Mouse (Mus musculus) cerebellum, adult (tissue): ENCODE measurements around the gene Cox17.

Experiments
- ATAC-seq: cut with Nextera tagmentation; 2 replicates; pipeline ENCODE4 v1.9.2; 2017; ENCODE audit warnings: mild to moderate bottlenecking, moderate library complexity, mixed read lengths; ENCODE audit not compliant: insufficient number of reproducible peaks, low FRiP score, low TSS enrichment

Cox17 gene

DNA sequence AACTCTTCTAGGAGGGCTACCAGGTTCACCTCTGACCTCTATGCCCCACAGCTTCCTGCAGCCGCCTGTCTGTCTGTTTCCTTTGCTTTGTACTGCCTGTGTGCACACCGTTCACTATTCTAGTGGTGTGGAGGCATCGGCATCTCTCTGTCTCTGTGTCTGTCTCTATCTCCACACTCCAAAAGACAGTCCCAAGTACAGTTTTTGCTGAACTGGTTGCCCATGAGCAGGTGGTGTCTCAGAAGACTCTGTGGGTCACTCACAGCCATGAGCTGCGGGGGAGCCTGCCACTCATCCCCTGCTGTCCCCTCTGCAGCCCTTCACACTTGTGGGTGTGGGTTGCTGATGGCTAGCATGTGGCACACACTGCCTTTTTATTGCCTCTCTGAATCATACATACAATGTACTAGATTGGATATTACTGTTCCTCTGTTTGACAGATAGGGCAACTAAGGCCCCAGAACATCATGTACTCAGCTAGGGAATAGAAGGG, 23.2 kb downstream of the Cox17 start:
- ATAC-seq = no peak

GRCm38 (mm10) chr16:38370633-38371374, 24.0 kb downstream of the Cox17 start:
- ATAC-seq = no peak

DNA sequence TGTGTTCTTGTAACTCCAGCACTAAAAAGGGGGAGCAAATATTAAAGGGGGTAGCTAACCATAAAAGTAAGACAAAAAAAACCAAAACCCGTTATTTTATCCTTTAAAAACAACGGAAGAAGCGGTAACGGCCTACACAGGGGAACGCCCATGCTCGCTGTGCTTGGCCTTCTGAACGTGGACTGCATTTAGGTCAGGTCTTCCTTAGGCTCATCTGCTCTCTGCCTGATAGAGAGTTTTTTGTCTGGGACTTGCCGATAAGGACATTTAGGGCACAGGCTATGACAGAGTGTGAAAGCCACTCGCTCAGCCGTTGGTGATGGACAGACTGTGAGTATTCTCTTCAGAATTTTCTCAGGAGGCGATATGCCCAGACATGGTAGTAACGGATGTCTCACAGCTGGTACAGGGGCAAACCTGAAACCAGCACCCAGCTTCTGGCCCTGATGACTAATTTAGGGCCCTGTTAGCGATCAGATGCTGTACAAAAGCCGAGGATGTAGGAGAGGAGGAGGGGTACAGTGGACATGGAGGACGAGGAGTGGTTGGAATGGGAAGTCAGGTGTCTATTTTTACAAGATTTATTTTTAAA, 25.0 kb downstream of the Cox17 start:
- no peak for ATAC-seq

- no peak for ATAC-seq
These were observed 26.1 kb downstream of the Cox17 start for GRCm38 (mm10) chr16:38372876-38373275.

DNA sequence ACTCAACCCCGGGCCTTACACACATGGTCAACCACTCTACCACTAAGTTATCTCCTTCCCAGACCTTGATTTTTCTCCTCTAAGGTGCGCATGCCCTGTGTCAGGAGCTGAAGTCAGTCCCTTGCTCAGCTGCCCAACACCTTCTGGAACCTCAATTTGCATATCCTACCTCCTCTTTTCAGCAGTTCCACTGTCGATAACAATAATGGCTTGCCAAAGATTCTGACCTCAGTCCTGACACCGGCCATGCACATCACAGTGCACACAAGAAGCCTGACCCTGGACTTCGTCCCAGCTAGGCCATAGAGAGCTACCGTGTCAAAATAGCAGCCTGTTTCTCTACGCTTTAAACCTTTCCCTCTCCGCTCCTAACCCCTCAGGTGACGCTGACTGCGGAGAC, 26.6 kb downstream of the Cox17 start:
- ATAC-seq = no peak

- ATAC-seq = no peak
These were observed 27.1 kb downstream of the Cox17 start for GRCm38 (mm10) chr16:38373941-38374340.

DNA sequence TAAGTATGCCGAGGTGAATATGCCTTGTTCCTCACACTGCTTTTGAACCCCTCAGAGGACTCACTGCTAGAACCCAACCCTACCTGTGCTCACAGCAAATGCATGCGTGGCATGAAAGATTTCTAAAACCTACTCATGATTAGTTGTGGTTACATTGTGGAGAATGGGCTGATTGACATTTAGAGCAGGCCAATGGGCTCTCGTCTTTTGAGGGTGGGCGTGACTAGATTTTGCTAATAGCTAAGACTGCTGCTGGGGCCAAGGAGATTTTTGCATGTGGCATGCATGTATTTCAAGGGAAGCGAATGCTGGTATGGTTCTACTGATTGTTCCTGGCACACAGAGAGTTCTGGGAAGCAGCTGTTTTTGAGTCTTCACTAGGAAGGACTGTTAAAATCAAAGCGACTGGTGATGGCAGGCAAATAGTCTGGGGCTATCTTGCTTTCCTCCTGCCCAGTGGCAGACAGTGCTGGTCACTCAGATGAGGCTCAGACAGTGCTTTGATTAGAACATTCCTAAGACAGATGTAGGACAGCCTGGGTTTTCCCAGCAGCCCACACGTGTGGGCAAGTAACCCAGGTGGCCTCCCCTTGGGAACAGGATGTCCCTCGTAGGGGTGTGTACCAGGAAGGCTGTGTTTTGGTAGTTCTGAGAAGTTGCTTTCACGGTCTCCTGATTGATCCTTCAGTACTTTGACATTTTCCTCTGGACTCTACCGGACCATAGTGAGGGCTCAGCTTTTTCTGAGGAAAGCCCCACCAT, 27.8 kb downstream of the Cox17 start:
- no peak for ATAC-seq

DNA sequence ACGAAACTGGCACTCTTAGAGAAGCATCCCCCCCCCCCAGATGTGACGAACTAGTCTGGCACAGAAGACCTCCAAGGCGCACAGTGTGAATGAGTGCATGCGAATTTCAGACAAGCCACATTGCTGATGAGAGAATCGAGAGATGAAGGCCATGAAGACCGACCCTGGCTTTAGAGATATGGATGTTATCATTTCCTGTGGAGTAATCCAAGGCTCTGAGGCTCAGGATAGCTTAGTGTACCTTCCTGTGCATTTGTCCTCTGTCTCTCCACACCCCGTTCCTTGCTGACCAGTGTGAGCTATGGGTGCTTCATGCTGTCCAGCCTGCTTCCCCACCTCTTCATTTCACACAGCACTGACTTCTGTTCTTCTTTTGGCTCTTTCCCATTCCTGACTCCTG, 28.4 kb downstream of the Cox17 start:
- ATAC-seq = no peak

- ATAC-seq = peak; percentile 89
These were observed 29.5 kb downstream of the Cox17 start for GRCm38 (mm10) chr16:38376163-38376840.

DNA sequence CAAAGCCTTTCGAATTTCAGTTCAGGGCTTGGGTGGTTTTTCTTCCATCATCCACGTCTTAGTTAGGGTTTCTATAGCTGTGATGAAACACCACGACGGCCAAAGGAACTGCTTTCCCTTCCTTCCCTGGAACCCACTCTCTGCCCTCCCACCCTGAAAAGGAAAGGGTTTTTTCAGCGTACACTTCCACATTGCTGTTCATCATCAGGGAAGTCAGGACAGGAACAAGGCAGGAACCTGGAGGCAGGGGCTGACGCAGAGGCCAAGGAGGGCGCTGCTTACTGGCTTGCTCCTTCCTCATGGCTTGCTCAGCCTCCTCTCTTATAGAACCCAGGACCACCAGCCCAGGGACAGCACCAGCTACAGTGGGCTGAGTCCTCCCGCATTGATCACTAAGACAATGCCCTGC, 30.1 kb downstream of the Cox17 start:
- peak; percentile 27 for ATAC-seq

GRCm38 (mm10) chr16:38377546-38377945, 30.8 kb downstream of the Cox17 start:
- ATAC-seq = no peak

- ATAC-seq = no peak
These were observed 31.8 kb downstream of the Cox17 start for GRCm38 (mm10) chr16:38378591-38378990.

GRCm38 (mm10) chr16:38379088-38379487, 32.3 kb downstream of the Cox17 start:
- no peak for ATAC-seq

- ATAC-seq = no peak
These were observed 32.7 kb downstream of the Cox17 start for GRCm38 (mm10) chr16:38379493-38379892.

DNA sequence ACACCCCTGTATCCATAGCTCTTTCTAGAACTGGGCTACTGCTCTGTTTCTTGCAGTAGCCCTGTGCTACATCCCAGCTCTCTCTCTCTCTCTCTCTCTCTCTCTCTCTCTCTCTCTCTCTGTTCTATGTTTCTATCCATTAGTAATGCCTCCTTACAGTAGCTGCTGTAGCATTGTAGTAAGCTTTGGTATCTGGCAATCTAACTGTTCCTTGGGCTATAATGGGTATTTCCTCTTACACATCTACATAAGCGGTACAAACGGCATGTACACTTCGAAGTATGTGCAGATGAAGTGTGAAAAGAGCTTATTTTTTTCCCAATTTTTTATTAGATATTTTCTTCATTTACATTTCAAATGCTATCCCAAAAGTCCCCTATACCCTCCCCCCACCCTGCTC, 33.1 kb downstream of the Cox17 start:
- no peak for ATAC-seq

GRCm38 (mm10) chr16:38383683-38384082, 36.9 kb downstream of the Cox17 start:
- ATAC-seq = no peak

- no peak for ATAC-seq
These were observed 38.4 kb downstream of the Cox17 start for GRCm38 (mm10) chr16:38385184-38385634.

- ATAC-seq = no peak
These were observed 38.9 kb downstream of the Cox17 start for GRCm38 (mm10) chr16:38385700-38386099.

DNA sequence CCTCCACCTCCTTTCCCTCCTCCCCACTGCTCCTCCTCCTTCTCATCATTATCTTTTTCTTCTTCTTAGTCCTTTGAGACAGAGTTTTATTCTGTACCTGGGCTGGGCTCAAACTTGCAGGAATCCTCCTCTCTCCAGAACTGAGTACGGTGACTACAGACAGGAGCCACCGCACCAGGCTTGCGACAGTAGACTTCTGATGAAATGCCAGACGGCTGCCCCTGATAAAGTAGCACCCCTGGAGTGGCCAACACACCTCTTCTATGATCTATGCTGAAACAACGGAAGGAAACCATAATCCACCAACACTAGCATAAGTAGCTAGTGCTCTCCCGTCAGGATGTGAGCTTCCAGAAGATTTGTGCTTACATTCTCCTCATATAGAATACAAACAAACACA, 40.6 kb downstream of the Cox17 start:
- no peak for ATAC-seq

DNA sequence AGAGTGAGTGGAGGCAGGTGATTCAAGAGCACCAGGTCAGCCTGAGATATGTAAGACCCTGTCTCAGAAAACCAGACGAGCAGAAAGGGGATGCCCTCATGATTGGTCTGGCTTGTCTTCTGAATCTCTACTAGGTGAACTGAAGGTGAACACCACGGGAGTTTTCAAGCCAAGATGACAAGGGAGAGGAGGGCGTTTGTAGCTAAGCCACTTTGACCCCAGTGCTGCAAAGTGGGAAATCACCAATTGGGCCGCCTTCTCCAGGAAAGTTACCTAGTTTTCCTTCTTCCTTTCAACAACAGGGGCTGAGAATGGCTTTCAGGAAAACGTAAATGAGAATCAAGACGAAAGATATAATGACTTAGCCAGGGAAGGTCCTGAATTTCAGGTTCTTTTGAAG, 42.0 kb downstream of the Cox17 start:
- ATAC-seq = no peak
